Mouse (Mus musculus) limb, embryonic 14.5 days (tissue): Measurements from ENCODE around the gene L1cam. TPM values are rescaled to one million over a fixed set of nuclear protein-coding genes. Genes with fewer than 3 reads are reported as not detected.

Experiments
- ATAC-seq: fragments of 200-750 bp; cut with Nextera tagmentation; 2 replicates; pipeline ENCODE4 v1.8.0; 2017; ENCODE audit warnings: low read depth, moderate number of reproducible peaks, moderate TSS enrichment; ENCODE audit not compliant: low FRiP score
- DNase-seq: peaks from one replicate; pipeline ENCODE4 v3.0.0-alpha.2; 2015; ENCODE audit warnings: low spot score
- H3K27ac ChIP-seq: fragments of 300-500 bp; sonication (generic); replicated peaks from 2 replicates; pipeline ENCODE4 v1.5.1; 2014; ENCODE audit warnings: low read depth, mild to moderate bottlenecking, low read length, moderate library complexity, mixed read lengths
- H3K27me3 ChIP-seq: fragments of 300-500 bp; sonication (generic); 2 replicates; pipeline ENCODE4 v1.6.1; 2014; ENCODE audit warnings: low read length, mixed read lengths; ENCODE audit not compliant: control insufficient read depth, insufficient read depth
- H3K36me3 ChIP-seq: fragments of 300-500 bp; sonication (generic); 2 replicates; pipeline ENCODE4 v1.6.1; 2014; ENCODE audit warnings: mild to moderate bottlenecking, low read length, moderate library complexity, mixed read lengths; ENCODE audit not compliant: control insufficient read depth, insufficient read depth
- H3K4me1 ChIP-seq: fragments of 300-500 bp; sonication (generic); 2 replicates; pipeline ENCODE4 v1.6.1; 2014; ENCODE audit warnings: antibody characterized with exemption, low read length, mixed read lengths; ENCODE audit not compliant: control insufficient read depth, insufficient read depth
- H3K4me2 ChIP-seq: fragments of 300-500 bp; sonication (generic); replicated peaks from 2 replicates; pipeline ENCODE4 v1.6.1; 2014; ENCODE audit warnings: low read depth, mild to moderate bottlenecking, low read length, moderate library complexity; ENCODE audit not compliant: severe bottlenecking
- H3K4me3 ChIP-seq: fragments of 300-500 bp; sonication (generic); replicated peaks from 2 replicates; pipeline ENCODE4 v1.5.1; 2014; ENCODE audit warnings: low read length
- H3K9ac ChIP-seq: fragments of 300-500 bp; sonication (generic); 2 replicates; pipeline ENCODE4 v1.6.1; 2014; ENCODE audit warnings: mild to moderate bottlenecking, low read depth, low read length, moderate library complexity; ENCODE audit not compliant: severe bottlenecking
- H3K9me3 ChIP-seq: fragments of 300-500 bp; sonication (generic); 2 replicates; pipeline ENCODE4 v1.6.1; 2016; ENCODE audit warnings: low read length; ENCODE audit not compliant: control insufficient read depth
- POLR2A ChIP-seq: fragments of 200-500 bp; IDR thresholded peaks from 2 replicates; pipeline ENCODE4 v1.8.0; 2012; ENCODE audit warnings: inconsistent platforms, mild to moderate bottlenecking, moderate library complexity, borderline replicate concordance; ENCODE audit not compliant: insufficient read depth, insufficient read length; ENCODE audit errors: extremely low read depth
- WGBS: fragments of 180-500 bp; shearing (Covaris S2); extraction: QIAGEN DNeasy Blood & Tissue Kit; methylation state at CpG from one replicate; pipeline ENCODE4 v1.1.7; 2014; 5-methylcytosine and 5-hydroxymethylcytosine counted together
- polyA plus RNA-seq, 2 experiments: library from polyadenylated mRNA; depleted of rRNA in 1 of 2; stranded (reverse) in 1 of 2; unstranded in 1 of 2; fragments of >200 nt; fragmentation: Nextera tagmentation in 1 of 2; extraction: Ambion mirVana in 1 of 2; gene quantifications; 2 replicates each; pipeline versions ENCODE4 v1.2.1 to v1.2.3; 2012 to 2014

Gene L1cam
- polyA plus RNA-seq, 2 experiments = 4.6 to 7.8 TPM

DNA sequence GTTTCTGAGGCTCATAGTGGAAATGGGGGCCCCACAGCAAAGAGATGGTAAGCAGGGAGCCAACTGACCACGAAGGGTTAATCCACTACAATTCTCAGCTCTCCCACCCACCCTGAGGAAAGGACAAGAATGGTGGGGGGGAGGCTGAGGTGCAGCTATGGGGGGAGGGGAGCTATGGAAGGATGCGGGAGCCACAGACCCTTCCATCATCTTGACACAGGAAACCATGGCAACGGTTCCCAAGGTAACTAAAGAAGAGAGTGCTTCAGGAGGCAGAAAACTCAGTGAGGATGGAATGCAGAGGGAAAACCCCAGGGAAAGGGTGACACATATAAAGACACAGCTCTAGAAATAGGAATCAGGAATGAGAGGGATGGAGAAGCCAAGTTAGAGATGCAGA, 31.2 kb downstream of the L1cam start:
- no peak for TF ChIP-seq POLR2A
- Histone ChIP-seq H3K27me3 (no peaks in the 10 kb centered on the region), H3K27ac (no peak overlapping the region), H3K4me1 (no peaks in the 10 kb centered on the region), H3K9me3 (no peaks in the 10 kb centered on the region), H3K4me2 (no peak overlapping the region), H3K36me3 (no peaks in the 10 kb centered on the region), H3K4me3 (no peak overlapping the region), H3K9ac (no peak overlapping the region)
- ATAC-seq (no peak), DNase-seq (no peak)
- 45% methylated on average over 3 of the region's 3 CpGs for WGBS

DNA sequence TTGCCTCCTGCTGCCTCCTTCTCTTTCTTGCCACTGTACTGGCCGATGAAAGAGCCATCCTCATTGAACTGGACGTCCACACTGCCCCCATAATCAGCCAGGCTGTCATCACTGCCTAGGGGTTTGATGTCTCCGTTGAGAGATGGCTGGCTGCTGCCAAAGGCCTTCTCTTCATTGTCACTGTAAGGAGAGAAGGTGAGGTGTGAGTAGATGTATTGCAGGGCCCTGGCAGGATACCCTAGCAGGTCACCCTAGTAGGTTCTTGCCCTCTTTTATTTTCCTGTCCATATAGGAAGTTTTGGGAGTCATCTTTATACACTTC, 40.9 kb downstream of the L1cam start:
- ATAC-seq (no peak), DNase-seq (no peak)
- Histone ChIP-seq H3K4me3 (no peak overlapping the region), H3K27ac (no peak overlapping the region), H3K9ac (no peak overlapping the region), H3K36me3 (no peaks in the 10 kb centered on the region), H3K9me3 (no peaks in the 10 kb centered on the region), H3K4me2 (no peak overlapping the region), H3K4me1 (no peaks in the 10 kb centered on the region), H3K27me3 (no peaks in the 10 kb centered on the region)
- no peak for TF ChIP-seq POLR2A
- WGBS = 71% methylated on average over 3 of the region's 3 CpGs

DNA sequence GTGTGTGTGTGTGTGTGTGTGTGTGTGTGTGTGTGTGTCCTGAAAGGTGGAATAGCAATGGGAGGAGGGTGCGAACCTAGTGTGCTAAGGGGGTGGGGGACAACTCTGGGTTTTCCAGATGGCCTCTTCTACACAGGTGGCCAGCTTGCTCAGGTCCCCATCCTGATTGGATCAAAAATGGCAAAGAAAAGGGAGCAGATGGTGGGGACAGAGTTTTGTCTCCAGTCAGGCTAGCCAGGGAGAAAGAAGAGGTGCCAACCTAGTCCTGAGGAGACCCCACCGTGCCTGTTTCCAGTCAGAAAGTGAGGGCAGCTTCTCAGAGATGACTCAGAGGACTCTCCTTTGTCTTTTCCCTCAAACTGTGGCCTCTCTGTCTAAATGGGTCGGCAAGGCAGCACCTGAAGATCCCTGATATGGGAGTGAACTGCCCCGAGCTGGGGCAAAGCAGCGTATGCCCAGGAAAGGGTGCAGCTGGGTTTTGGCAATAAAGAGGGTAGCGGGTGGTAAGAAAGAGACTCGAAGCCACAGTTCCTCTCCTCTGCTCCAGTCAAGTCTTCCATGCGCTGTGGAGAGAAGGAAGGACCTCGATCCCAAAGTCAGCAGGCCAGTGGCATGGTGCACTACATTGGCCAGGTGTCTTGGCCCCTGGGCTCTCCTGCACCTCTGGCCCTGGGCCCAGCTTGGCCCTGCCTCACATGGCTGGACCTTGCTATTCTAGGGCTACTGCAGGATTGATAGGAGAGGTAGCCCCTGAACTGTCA, 41.4 kb downstream of the L1cam start:
- Histone ChIP-seq H3K9me3 (no peaks in the 10 kb centered on the region), H3K4me2 (no peak overlapping the region), H3K36me3 (no peaks in the 10 kb centered on the region), H3K27me3 (no peaks in the 10 kb centered on the region), H3K27ac (no peak overlapping the region), H3K4me3 (no peak overlapping the region), H3K4me1 (no peaks in the 10 kb centered on the region), H3K9ac (no peak overlapping the region)
- ATAC-seq (no peak), DNase-seq (no peak)
- WGBS = 82% methylated on average over 9 of the region's 9 CpGs
- TF ChIP-seq POLR2A = no peak

DNA sequence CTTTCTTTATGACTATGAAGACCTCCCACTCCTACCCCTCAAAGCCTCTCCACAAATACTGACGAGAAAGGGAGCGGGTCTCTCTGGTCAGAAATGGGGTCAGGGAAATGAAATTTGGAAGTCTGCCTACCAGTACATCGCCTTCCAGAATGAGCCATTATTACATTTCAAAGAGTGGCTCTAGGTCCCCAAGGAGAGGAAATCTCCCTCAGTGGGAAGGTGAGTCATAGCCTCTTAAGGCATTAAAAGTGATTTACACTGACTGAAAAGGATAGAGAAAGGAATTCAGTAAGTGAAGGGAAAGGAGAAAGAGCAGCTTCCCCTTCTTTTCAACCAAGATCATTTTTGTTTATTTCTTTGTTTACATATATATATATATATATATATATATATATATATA, 59.2 kb downstream of the L1cam start:
- Histone ChIP-seq H3K4me2 (no peak overlapping the region), H3K4me3 (no peak overlapping the region), H3K27me3 (no peaks in the 10 kb centered on the region), H3K27ac (no peak overlapping the region), H3K9me3 (no peaks in the 10 kb centered on the region), H3K9ac (no peak overlapping the region), H3K4me1 (no peaks in the 10 kb centered on the region), H3K36me3 (no peaks in the 10 kb centered on the region)
- WGBS = 75% methylated on average over 3 of the region's 3 CpGs
- DNase-seq (no peak), ATAC-seq (no peak)
- TF ChIP-seq POLR2A = no peak

DNA sequence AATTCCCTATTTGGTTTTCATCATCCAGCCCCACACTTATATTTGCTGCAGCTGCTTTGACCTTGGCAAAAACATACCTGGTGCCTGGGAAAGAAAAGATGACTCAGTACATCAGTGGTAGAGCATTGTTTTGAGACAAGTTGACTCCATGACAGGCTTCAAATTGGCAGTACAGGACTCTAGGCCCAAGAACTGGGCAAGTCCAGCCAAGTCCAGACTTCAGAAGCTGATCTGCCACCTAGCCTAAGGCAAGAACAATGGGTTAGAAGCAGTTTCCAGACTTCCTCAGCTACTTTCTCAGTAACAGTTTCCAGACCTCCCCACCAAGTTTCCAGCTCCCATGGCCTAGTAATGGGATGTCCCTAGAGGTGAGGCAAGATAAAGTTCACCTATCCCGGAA, 60.2 kb downstream of the L1cam start:
- no peaks in the 10 kb centered on the region for H3K36me3 ChIP-seq
- no peak overlapping the region for H3K4me2 ChIP-seq
- no peaks in the 10 kb centered on the region for H3K9me3 ChIP-seq
- 93% methylated on average over 1 of the region's 1 CpGs for WGBS
- H3K27me3 ChIP-seq = no peaks in the 10 kb centered on the region
- H3K9ac ChIP-seq = no peak overlapping the region
- ATAC-seq (no peak), DNase-seq (no peak)
- TF ChIP-seq POLR2A = no peak
- H3K4me3 ChIP-seq = no peak overlapping the region
- no peaks in the 10 kb centered on the region for H3K4me1 ChIP-seq
- H3K27ac ChIP-seq = no peak overlapping the region
